ENCODE assay signal across 10 mouse cellular contexts in the genomic region with DNA sequence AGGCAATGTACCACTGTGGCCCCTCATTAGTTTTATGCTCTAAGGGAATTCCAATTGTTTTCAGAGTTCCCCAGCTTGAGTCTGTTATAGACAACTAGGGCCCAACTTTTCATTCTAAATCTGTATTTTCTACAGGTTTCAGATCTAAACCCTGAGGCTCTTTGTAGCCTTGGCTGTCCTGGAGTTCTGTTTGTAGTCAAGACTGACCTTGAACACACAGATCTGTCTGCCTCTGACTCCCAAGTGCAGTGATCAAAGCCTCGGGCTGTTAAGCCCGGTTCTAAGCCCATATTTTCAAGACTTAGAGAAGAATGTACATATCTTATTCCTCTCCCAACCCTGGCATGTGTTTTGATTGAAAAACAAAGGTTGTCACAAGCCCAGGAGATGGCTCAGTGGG. TPM values are rescaled to one million over a fixed set of nuclear protein-coding genes. Genes with fewer than 3 reads are reported as not detected.
DNase-seq lines count a peak whose midpoint lies in the region; ATAC-seq lines count a peak whose summit lies in the region.
"Had no signal": no experiment of that assay in that cellular context is flagged by ENCODE, and none has a peak within 500 bp of the region (broad histone marks: within the 10 kb centered on the region; RNA-seq: fewer than 3 reads in every experiment).

No protein-coding gene starts in this region.

- ATAC-seq in heart, embryonic 15.5 days (replicated peaks; ENCODE audit: insufficient number of reproducible peaks, insufficient read depth, low FRiP score, low read depth): no peak
- ATAC-seq in liver, embryonic 15.5 days (ENCODE audit: insufficient read depth): no peak
- ATAC-seq in liver, embryonic 11.5 days (replicated peaks; ENCODE audit: low FRiP score): no peak
- ATAC-seq in forebrain, embryonic 14.5 days: no peak
- ATAC-seq in midbrain, embryonic 14.5 days (ENCODE audit: low FRiP score, low TSS enrichment): no peak

- peak overlapping the region; percentile 85 for H3K4me2 ChIP-seq in heart, embryonic 15.5 days
- 0 out of 2 replicates have a peak overlapping the region, but pooled peaks have one; percentile 86 for H3K4me2 ChIP-seq in liver, embryonic 15.5 days
- H3K4me2 ChIP-seq in liver, embryonic 11.5 days: no peak overlapping the region
- peak overlapping the region; percentile 87; the same call in 1 of the 2 replicates for H3K4me2 ChIP-seq in forebrain, embryonic 14.5 days (ENCODE audit: low read length)
- peak overlapping the region; percentile 84 for H3K4me2 ChIP-seq in midbrain, embryonic 14.5 days (ENCODE audit: low read length)

- H3K27ac ChIP-seq in heart, embryonic 15.5 days: no peak overlapping the region
- no peak overlapping the region for H3K27ac ChIP-seq in liver, embryonic 15.5 days (replicated peaks)
- no peak overlapping the region for H3K27ac ChIP-seq in liver, embryonic 11.5 days (ENCODE audit: low read depth, low read length)
- H3K27ac ChIP-seq in forebrain, embryonic 14.5 days (ENCODE audit: low read depth, low read length): no peak overlapping the region
- H3K27ac ChIP-seq in midbrain, embryonic 14.5 days (replicated peaks; ENCODE audit: low read depth, low read length): no peak overlapping the region
- H3K27ac ChIP-seq: embryonic facial prominence, embryonic 12.5 days had no signal

- DNase-seq in heart, adult 9 months (ENCODE audit: low spot score in 2 of 2): no peak
- DNase-seq in liver, embryonic 11.5 days (ENCODE audit: low spot score): no peak
- DNase-seq in forebrain, embryonic 14.5 days (ENCODE audit: low spot score): no peak
- no peak for DNase-seq in midbrain, embryonic 14.5 days
- DNase-seq in embryo, embryonic 9.5 days (ENCODE audit: extremely low spot score): no peak
- DNase-seq in frontal cortex, postnatal 10 days (ENCODE audit: low spot score in 2 of 2): no peak
- DNase-seq: lung, adult 18-20 months had no signal

- H3K36me3 ChIP-seq in heart, embryonic 15.5 days: peaks cover 3% of the 10 kb centered on the region; the same call in 1 of the 2 replicates
- 0 out of 2 replicates have a peak, but pooled peaks cover 3% of the 10 kb centered on the region for H3K36me3 ChIP-seq in liver, embryonic 15.5 days (replicated peaks)
- H3K36me3 ChIP-seq in liver, embryonic 11.5 days (ENCODE audit: control insufficient read depth, insufficient read depth, low read length): no peaks in the 10 kb centered on the region
- 0 out of 2 replicates have a peak, but pooled peaks cover 3% of the 10 kb centered on the region for H3K36me3 ChIP-seq in forebrain, embryonic 14.5 days (ENCODE audit: control insufficient read depth, insufficient read depth, low read length)
- H3K36me3 ChIP-seq in midbrain, embryonic 14.5 days (ENCODE audit: control insufficient read depth, insufficient read depth, low read length): peaks cover 16% of the 10 kb centered on the region

- no peaks in the 10 kb centered on the region for H3K9me3 ChIP-seq in heart, embryonic 15.5 days (replicated peaks)
- H3K9me3 ChIP-seq in liver, embryonic 15.5 days (replicated peaks): no peaks in the 10 kb centered on the region
- H3K9me3 ChIP-seq in liver, embryonic 11.5 days (ENCODE audit: control insufficient read depth, low read length): no peaks in the 10 kb centered on the region
- H3K9me3 ChIP-seq in forebrain, embryonic 14.5 days (replicated peaks; ENCODE audit: control insufficient read depth, low read length): no peaks in the 10 kb centered on the region
- no peaks in the 10 kb centered on the region for H3K9me3 ChIP-seq in midbrain, embryonic 14.5 days (ENCODE audit: control insufficient read depth, low read length)
- H3K9me3 ChIP-seq: embryonic facial prominence, embryonic 12.5 days had no signal

- H3K4me1 ChIP-seq in heart, embryonic 15.5 days (replicated peaks): peaks cover 17% of the 10 kb centered on the region
- H3K4me1 ChIP-seq in liver, embryonic 15.5 days (replicated peaks): peaks cover 20% of the 10 kb centered on the region
- H3K4me1 ChIP-seq in liver, embryonic 11.5 days (replicated peaks; ENCODE audit: control insufficient read depth, insufficient read depth, low read length): peaks cover 2% of the 10 kb centered on the region; the same call in 1 of the 2 replicates
- 0 out of 2 replicates have a peak, but pooled peaks cover 2% of the 10 kb centered on the region for H3K4me1 ChIP-seq in forebrain, embryonic 14.5 days (ENCODE audit: control insufficient read depth, insufficient read depth, low read length)
- H3K4me1 ChIP-seq in midbrain, embryonic 14.5 days (ENCODE audit: control insufficient read depth, insufficient read depth, low read length): peaks cover 17% of the 10 kb centered on the region

- H3K9ac ChIP-seq in heart, embryonic 15.5 days: no peak overlapping the region
- H3K9ac ChIP-seq in liver, embryonic 15.5 days: no peak overlapping the region
- no peak overlapping the region for H3K9ac ChIP-seq in liver, embryonic 11.5 days (ENCODE audit: low read depth, low read length)
- no peak overlapping the region for H3K9ac ChIP-seq in forebrain, embryonic 14.5 days (ENCODE audit: low read length)
- no peak overlapping the region for H3K9ac ChIP-seq in midbrain, embryonic 14.5 days (replicated peaks; ENCODE audit: low read length)

- H3K4me3 ChIP-seq in heart, embryonic 15.5 days: 0 out of 2 replicates have a peak overlapping the region, but pooled peaks have one; percentile 84
- H3K4me3 ChIP-seq in liver, embryonic 15.5 days (replicated peaks): no peak overlapping the region
- no peak overlapping the region for H3K4me3 ChIP-seq in liver, embryonic 11.5 days (ENCODE audit: low read depth, low read length)
- no peak overlapping the region for H3K4me3 ChIP-seq in forebrain, embryonic 14.5 days (ENCODE audit: low read depth, low read length)
- no peak overlapping the region for H3K4me3 ChIP-seq in midbrain, embryonic 14.5 days (replicated peaks; ENCODE audit: low read depth, low read length)

- no peaks in the 10 kb centered on the region for H3K27me3 ChIP-seq in heart, embryonic 15.5 days
- no peaks in the 10 kb centered on the region for H3K27me3 ChIP-seq in liver, embryonic 15.5 days
- no peaks in the 10 kb centered on the region for H3K27me3 ChIP-seq in liver, embryonic 11.5 days (replicated peaks; ENCODE audit: control insufficient read depth, insufficient read depth, low read length)
- H3K27me3 ChIP-seq in forebrain, embryonic 14.5 days (replicated peaks; ENCODE audit: control insufficient read depth, insufficient read depth, low read length): no peaks in the 10 kb centered on the region
- no peaks in the 10 kb centered on the region for H3K27me3 ChIP-seq in midbrain, embryonic 14.5 days (ENCODE audit: control insufficient read depth, insufficient read depth, low read length)
- H3K27me3 ChIP-seq: embryonic facial prominence, embryonic 12.5 days had no signal

- WGBS in heart, embryonic 15.5 days: 77% methylated on average over 2 of the region's 2 CpGs
- 58% methylated on average over 2 of the region's 2 CpGs for WGBS in liver, embryonic 15.5 days (ENCODE audit: insufficient replicate concordance)
- 77% methylated on average over 2 of the region's 2 CpGs for WGBS in liver, embryonic 11.5 days
- WGBS in forebrain, embryonic 14.5 days: 78% methylated on average over 2 of the region's 2 CpGs
- WGBS in midbrain, embryonic 14.5 days: 87% methylated on average over 2 of the region's 2 CpGs

RNA-seq across cellular contexts. Expression of gene Fam214a, which starts 1.7 kb away (rescaled TPM):
- polyA plus RNA-seq in heart, embryonic 15.5 days (2015; fragmentation: Nextera tagmentation; extraction: Ambion mirVana): 11.2 and 11.4 TPM in 2 replicates
- 1.9 and 2.1 TPM in 2 replicates for polyA plus RNA-seq in liver, embryonic 15.5 days (2015; fragmentation: Nextera tagmentation; extraction: Ambion mirVana)
- 3.3 and 3.7 TPM in 2 replicates for polyA plus RNA-seq in liver, embryonic 11.5 days (2014; fragmentation: Nextera tagmentation; extraction: Ambion mirVana)
- polyA plus RNA-seq in forebrain, embryonic 14.5 days (2014; fragmentation: Nextera tagmentation; extraction: Ambion mirVana): 29.0 and 30.6 TPM in 2 replicates
- polyA plus RNA-seq in midbrain, embryonic 14.5 days (2014; fragmentation: Nextera tagmentation; extraction: Ambion mirVana): 26.0 and 35.9 TPM in 2 replicates
